Mouse (Mus musculus) layer of hippocampus, adult 8-10 months (tissue): Measurements from ENCODE around the gene Nsg1. TPM values are rescaled to one million over a fixed set of nuclear protein-coding genes. Genes with fewer than 3 reads are reported as not detected.

Experiments used
- DNase-seq, 2 experiments: peaks; one replicate each; pipeline ENCODE4 v3.0.0; 2022; ENCODE audit warnings: low spot score in 2 of 2
- total RNA-seq, 4 experiments: library from RNA; stranded (reverse); gene quantifications; 2 replicates each; pipeline ENCODE4 v1.2.4; 2022

Gene Nsg1
- total RNA-seq: 100 to 1,000 TPM; 361 to 451 (median 407) TPM

- no peak for DNase-seq
Measured at GRCm38 (mm10) chr5:38159634-38160413, at the start of gene Nsg1. TSS of gene Nsg1 (minus strand) at chr5:38159907.

- DNase-seq: no peak
Measured at GRCm38 (mm10) chr5:38208985-38209384, 49.3 kb upstream of the Nsg1 start.

GRCm38 (mm10) chr5:38205303-38205726, 45.6 kb upstream of the Nsg1 start:
- no peak for DNase-seq

GRCm38 (mm10) chr5:38199686-38200085, 40.0 kb upstream of the Nsg1 start:
- DNase-seq: no peak

- peak; percentile 68 to 90 for DNase-seq
Measured at GRCm38 (mm10) chr5:38197482-38197823, 37.7 kb upstream of the Nsg1 start.

- no peak for DNase-seq
Measured at GRCm38 (mm10) chr5:38196821-38197481, 37.2 kb upstream of the Nsg1 start.

GRCm38 (mm10) chr5:38195941-38196340, 36.2 kb upstream of the Nsg1 start:
- DNase-seq: no peak

- DNase-seq: no peak
Measured at GRCm38 (mm10) chr5:38194946-38195345, 35.2 kb upstream of the Nsg1 start.

GRCm38 (mm10) chr5:38190907-38191306, 31.2 kb upstream of the Nsg1 start:
- no peak for DNase-seq

- DNase-seq: no peak
Measured at GRCm38 (mm10) chr5:38187006-38187405, 27.3 kb upstream of the Nsg1 start.

- DNase-seq: no peak
Measured at GRCm38 (mm10) chr5:38184688-38185285, 25.1 kb upstream of the Nsg1 start.

- DNase-seq: no peak
Measured at GRCm38 (mm10) chr5:38174256-38174912, 14.7 kb upstream of the Nsg1 start.

GRCm38 (mm10) chr5:38173766-38174165, 14.1 kb upstream of the Nsg1 start:
- no peak for DNase-seq

GRCm38 (mm10) chr5:38168497-38168896, 8.8 kb upstream of the Nsg1 start:
- no peak for DNase-seq

GRCm38 (mm10) chr5:38158947-38159633, 617 bp downstream of the Nsg1 start:
- peak in 1 of 2 experiments; percentile 71 for DNase-seq

- DNase-seq: no peak
Measured at GRCm38 (mm10) chr5:38158501-38158946, 1.2 kb downstream of the Nsg1 start.

GRCm38 (mm10) chr5:38157481-38158020, 2.2 kb downstream of the Nsg1 start:
- DNase-seq: no peak

GRCm38 (mm10) chr5:38153636-38154035, 6.1 kb downstream of the Nsg1 start:
- DNase-seq: no peak

GRCm38 (mm10) chr5:38152201-38153108, 7.3 kb downstream of the Nsg1 start:
- peak; percentile 6 to 8 for DNase-seq

- DNase-seq: peak; percentile 63 to 74
Measured at GRCm38 (mm10) chr5:38151264-38151663, 8.4 kb downstream of the Nsg1 start.
